Mouse (Mus musculus): ENCODE measurements around the gene Trappc6a. TPM values are rescaled to one million over a fixed set of nuclear protein-coding genes. Genes with fewer than 3 reads are reported as not detected.

Gene Trappc6a
- 103 and 105 TPM in 2 replicates for polyA plus RNA-seq (2015; fragmentation: Nextera tagmentation; extraction: Ambion mirVana)

DNA sequence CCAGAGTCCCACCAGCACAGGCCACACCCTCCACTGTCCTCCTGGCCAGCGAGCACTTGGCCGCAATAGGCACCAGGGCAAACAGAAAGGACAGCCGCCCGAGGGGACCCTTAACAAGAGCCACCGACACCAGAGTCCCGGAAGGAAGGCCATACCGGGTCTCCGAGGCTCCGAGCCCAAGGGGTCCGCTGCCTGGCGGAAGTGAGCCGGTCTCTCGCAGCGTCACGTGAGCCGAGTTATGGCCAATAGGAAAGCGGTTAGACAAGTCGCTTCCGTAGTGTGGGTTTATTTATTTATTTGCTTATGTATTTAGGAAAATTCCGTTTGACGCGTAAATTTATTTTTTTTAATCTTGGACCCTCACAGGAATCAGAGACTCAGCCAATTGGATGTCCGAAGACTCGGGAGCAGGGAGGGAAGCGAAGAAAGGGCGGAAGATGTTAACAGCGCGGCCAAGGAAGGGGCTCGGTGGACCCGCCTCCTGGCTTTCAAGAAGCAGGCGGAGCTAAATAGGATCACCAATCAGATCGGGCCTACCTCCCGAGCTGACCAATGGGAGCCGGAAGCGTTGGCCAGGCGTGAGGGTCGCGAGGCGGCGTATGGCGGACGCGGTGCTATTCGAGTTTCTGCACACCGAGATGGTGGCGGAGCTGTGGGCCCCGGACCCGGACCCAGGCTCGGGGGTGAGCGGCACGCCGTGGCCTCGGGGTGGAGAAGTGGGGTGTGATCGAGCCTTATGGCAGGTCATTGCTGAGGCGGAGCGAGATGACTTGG lies at the start of gene Trappc6a, which contains the start of gene Bloc1s3:
Gene Trappc6a, plus strand, starts transcription at position 246 of the 774 bp plus-strand sequence.
Gene Bloc1s3, minus strand, starts transcription at position 218 of the 774 bp plus-strand sequence.
- Histone ChIP-seq H3K27me3 (replicated peaks) (no peaks in the 10 kb centered on the region), H3K4me1 (peaks cover 21% of the 10 kb centered on the region), H3K4me2 (peak within 1 kb of the TSS; percentile 98), H3K27ac (peak within 1 kb of the TSS; percentile 77), H3K36me3 (no peaks in the 10 kb centered on the region), H3K9ac (peak within 1 kb of the TSS; percentile 62), H3K4me3 (replicated peaks) (peak within 1 kb of the TSS; percentile 91), H3K9me3 (no peaks in the 10 kb centered on the region)
- WGBS = under 1% methylated on average over 56 of the region's 56 CpGs
- ATAC-seq (ENCODE audit: insufficient read depth, low FRiP score, low read depth) = peak; percentile 95

DNA sequence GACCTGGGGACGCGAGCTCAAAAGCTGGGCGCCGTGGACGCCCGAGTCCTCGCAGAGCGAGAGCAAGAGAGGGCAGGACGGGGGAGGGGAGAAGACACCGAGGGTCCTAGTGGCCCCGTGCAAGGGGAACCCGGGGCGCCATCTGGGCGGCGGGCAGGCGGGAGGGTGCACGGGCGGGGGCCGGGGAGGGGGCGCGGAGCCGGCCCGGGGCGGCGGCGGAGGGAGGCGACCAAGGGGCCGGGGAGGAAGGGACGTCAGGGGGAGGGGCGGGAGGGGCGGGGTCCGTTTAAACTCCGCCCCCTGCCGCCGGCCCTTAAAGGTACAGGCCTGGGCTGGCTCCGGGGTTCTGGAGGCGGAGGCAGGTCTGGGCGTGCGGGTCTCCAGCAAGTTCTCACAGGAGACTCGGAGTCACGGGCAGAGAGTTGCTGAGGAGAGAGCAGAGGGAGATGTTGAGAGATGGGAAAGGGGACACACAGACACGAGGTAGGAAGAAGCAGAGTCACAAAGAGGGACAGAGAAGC lies 49.5 kb upstream of the Trappc6a start, which contains the start of gene Mark4:
Gene Mark4, minus strand, starts transcription at position 231 of the 521 bp plus-strand sequence.
- no peaks in the 10 kb centered on the region for H3K9me3 ChIP-seq
- ATAC-seq (ENCODE audit: insufficient read depth, low FRiP score, low read depth) = peak; percentile 79
- peaks cover 18% of the 10 kb centered on the region for H3K4me1 ChIP-seq
- H3K4me2 ChIP-seq = peak within 1 kb of the TSS; percentile 94
- H3K36me3 ChIP-seq = no peaks in the 10 kb centered on the region; the same call in 1 of the 2 replicates
- H3K4me3 ChIP-seq (replicated peaks) = peak within 1 kb of the TSS; percentile 72
- peak within 1 kb of the TSS; percentile 89 for H3K9ac ChIP-seq
- no peaks in the 10 kb centered on the region for H3K27me3 ChIP-seq (replicated peaks)
- WGBS = 1% methylated on average over 26 of the region's 42 CpGs
- H3K27ac ChIP-seq = peak within 1 kb of the TSS; percentile 74

DNA sequence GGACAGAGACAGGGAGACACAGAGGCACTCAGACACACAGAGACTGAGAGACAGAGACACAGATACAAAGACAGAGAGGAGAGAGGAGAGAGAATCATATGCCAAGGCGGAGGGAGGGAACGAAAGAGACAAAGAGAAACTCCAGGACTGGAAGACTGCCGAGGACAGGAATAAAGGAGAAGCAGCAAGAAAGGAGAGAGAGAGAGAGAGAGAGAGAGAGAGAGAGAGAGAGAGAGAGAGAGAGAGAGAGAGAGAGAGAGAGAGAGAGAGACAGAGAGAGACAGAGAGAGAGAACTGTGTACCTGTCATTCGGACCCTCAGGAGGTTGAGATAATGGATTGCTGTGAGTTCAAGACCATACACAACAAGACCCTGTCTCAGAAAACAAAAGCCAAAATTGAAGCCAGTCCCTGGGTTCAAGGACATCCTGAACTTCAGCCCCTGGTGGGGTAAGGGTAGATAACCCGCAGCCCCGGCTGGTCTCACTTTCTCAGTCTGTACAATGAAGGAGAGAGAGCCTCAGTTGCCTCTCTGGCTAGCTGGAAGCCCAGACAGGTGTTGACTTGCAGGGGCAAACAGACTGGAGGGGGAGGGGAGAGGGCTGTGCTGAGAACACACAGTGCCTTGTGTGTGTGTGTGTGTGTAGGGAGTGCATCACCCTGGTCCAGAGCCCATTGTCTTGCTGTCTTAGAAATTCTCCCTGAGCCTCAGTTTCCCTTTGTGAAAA lies 48.9 kb upstream of the Trappc6a start:
- Histone ChIP-seq H3K4me3 (replicated peaks) (peak overlapping the region; percentile 72), H3K4me2 (peak overlapping the region; percentile 94), H3K36me3 (no peaks in the 10 kb centered on the region; the same call in 1 of the 2 replicates), H3K9me3 (no peaks in the 10 kb centered on the region), H3K9ac (peak overlapping the region; percentile 52), H3K27me3 (replicated peaks) (no peaks in the 10 kb centered on the region), H3K4me1 (peaks cover 19% of the 10 kb centered on the region), H3K27ac (peak overlapping the region; percentile 57; the same call in 1 of the 2 replicates)
- no peak for ATAC-seq (ENCODE audit: insufficient read depth, low FRiP score, low read depth)
- 21% methylated on average over 5 of the region's 6 CpGs for WGBS

DNA sequence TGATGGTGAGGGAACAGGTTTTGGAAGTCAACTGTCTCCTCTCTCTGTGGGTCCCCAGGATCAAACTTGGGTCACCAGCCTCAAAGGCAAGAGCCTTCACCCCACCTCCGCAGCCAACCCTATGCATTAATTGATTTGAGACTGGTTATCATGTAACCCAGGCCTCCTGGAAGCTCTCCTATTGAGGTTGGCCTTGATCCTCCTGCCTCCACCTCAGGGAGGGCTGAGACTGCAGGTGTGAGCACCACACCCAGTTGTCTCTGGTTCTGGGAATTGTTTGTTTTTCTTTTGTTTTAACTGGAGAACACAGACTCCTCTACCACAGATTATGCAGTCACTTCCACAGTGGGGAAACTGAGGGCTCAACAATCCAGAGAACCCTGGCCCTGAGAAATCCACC lies 47.7 kb upstream of the Trappc6a start:
- Histone ChIP-seq H3K27me3 (replicated peaks) (peaks cover 3% of the 10 kb centered on the region; the same call in 1 of the 2 replicates), H3K4me3 (replicated peaks) (no peak overlapping the region), H3K4me2 (no peak overlapping the region), H3K27ac (no peak overlapping the region), H3K9me3 (no peaks in the 10 kb centered on the region), H3K36me3 (no peaks in the 10 kb centered on the region; the same call in 1 of the 2 replicates), H3K4me1 (peaks cover 27% of the 10 kb centered on the region), H3K9ac (no peak overlapping the region)
- ATAC-seq (ENCODE audit: insufficient read depth, low FRiP score, low read depth) = no peak
- WGBS = 50% methylated on average over 1 of the region's 1 CpGs

DNA sequence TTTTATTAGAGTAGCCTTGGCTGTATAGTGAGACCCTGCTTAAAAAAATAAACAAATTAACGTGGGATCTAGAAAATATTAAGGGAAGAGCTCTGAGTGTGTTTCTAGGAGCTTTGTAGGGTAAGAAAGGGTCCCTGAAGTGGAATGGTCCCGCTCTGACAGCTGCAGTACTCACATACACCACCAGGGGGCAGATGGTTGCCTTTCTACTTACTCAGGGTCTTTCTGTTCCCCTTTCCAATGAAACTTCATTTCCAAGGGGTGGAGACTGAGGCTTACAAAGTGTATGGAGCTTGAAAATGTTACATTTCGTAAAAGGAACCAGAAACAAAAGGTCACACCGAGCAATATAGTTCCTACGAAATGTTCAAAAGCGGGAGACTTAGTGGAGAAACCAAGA lies 46.7 kb upstream of the Trappc6a start:
- Histone ChIP-seq H3K36me3 (no peaks in the 10 kb centered on the region), H3K4me3 (replicated peaks) (no peak overlapping the region), H3K9me3 (no peaks in the 10 kb centered on the region), H3K4me1 (peaks cover 22% of the 10 kb centered on the region), H3K9ac (no peak overlapping the region), H3K4me2 (no peak overlapping the region), H3K27ac (no peak overlapping the region), H3K27me3 (replicated peaks) (peaks cover 9% of the 10 kb centered on the region; the same call in 1 of the 2 replicates)
- WGBS = 5% methylated on average over 6 of the region's 6 CpGs
- no peak for ATAC-seq (ENCODE audit: insufficient read depth, low FRiP score, low read depth)

DNA sequence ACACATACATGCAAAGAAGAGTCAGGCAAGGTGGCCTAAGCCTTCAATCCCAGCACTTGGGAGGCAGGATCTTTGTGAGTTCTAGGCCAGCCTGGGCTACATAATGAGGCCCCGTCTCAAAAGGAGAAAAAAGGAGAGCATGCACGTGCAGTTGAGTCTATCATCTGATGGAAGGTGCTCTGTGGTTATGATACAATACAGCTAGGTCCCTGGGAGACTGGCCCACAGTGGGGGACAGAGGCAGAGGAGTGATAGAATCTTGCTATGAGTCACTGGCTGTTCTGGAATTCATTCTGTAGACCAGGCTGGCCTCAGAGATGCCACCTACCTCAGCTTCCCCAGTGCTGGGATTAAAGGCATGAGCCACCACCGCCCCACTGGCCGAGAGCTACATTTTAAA lies 45.8 kb upstream of the Trappc6a start:
- Histone ChIP-seq H3K9ac (no peak overlapping the region), H3K27ac (no peak overlapping the region), H3K4me2 (no peak overlapping the region), H3K36me3 (no peaks in the 10 kb centered on the region), H3K9me3 (no peaks in the 10 kb centered on the region), H3K27me3 (replicated peaks) (peaks cover 13% of the 10 kb centered on the region), H3K4me3 (replicated peaks) (no peak overlapping the region), H3K4me1 (peaks cover 12% of the 10 kb centered on the region)
- WGBS = 68% methylated on average over 4 of the region's 4 CpGs
- ATAC-seq (ENCODE audit: insufficient read depth, low FRiP score, low read depth) = no peak

DNA sequence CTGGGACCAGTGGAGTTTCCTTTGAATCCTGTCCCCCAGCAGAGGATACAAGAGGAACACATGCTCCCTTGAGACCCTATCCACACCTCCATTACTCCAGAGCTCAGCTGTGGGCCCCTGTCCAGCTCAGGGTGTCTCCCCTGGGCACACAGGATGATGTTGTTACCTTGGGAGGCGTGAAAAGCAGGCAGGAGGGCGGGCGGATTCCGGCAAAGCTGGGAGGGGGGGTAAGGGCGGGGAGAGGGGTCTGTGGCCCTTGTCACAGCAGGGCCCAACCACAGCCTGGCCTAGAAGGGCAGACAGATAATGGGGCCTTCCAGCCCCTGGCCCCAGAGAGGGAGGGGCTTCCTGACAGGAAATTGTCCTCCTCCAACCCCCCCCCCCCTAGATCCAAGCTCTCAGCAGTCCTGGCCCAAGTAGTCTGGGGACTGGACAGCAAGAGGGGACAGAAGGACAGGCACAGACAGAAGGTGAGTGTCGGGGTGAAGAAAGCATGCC lies 45.3 kb upstream of the Trappc6a start, which contains the start of gene Exoc3l2:
Gene Exoc3l2, plus strand, starts transcription at position 448 of the 498 bp plus-strand sequence.
- Histone ChIP-seq H3K9me3 (no peaks in the 10 kb centered on the region), H3K4me1 (peaks cover 9% of the 10 kb centered on the region), H3K27me3 (replicated peaks) (peaks cover 16% of the 10 kb centered on the region), H3K4me2 (peak within 1 kb of the TSS; percentile 3; the same call in 1 of the 2 replicates), H3K9ac (no peak within 1 kb of the TSS), H3K36me3 (no peaks in the 10 kb centered on the region), H3K27ac (no peak within 1 kb of the TSS), H3K4me3 (replicated peaks) (0 out of 2 replicates have a peak within 1 kb of the TSS, but pooled peaks have one; percentile 1)
- 47% methylated on average over 6 of the region's 6 CpGs for WGBS
- ATAC-seq (ENCODE audit: insufficient read depth, low FRiP score, low read depth) = no peak

DNA sequence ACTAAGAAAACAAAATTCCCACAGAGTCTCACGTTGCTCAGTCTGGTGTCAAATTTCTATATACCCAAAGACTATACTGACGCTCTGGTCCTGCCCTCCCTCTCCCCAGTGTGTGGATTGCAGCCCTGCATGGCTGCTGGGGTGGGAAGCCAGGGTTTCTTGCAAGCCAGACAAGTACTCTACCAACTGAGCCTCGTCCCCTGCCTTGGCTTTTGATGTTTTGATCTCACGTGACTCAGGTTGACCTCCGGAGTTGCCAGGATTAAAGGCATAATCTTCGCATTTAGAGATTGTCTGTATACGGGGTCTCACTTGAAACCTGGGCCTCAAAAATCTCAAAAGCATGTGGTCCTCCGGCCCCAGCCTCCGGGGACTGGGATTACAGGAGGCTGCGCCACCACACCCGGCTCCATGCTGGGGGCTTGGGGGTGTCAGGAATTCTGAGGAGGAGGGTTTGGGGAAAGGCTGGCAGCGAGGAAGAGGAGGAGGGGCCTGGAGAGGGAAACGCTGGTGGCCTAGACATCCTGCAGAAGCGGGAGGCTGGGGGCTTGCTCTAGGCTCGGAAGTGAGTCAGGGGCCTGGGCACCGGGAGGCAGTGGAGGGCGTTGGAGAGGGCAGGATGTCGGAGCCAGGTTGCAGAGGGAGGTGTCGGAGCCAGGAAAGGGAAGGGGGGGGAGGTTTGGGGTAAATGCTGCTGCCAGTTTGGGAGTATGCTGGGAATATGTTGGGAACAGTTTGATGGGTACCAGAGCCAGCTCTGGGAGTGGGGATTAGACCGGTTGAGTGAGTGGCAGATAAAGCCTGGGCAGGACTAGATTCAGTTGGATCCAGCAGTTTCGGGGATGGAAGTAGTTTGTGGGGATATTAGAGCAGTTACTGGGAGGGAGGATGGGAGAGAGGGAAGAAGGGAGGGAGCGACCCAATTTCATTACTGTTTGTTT lies 43.6 kb upstream of the Trappc6a start:
- 15% methylated on average over 22 of the region's 22 CpGs for WGBS
- H3K27ac ChIP-seq = 0 out of 2 replicates have a peak overlapping the region, but pooled peaks have one; percentile 16
- peaks cover 23% of the 10 kb centered on the region for H3K27me3 ChIP-seq (replicated peaks)
- H3K4me1 ChIP-seq = peaks cover 9% of the 10 kb centered on the region
- no peaks in the 10 kb centered on the region for H3K9me3 ChIP-seq
- ATAC-seq (ENCODE audit: insufficient read depth, low FRiP score, low read depth) = no peak
- no peak overlapping the region for H3K4me3 ChIP-seq (replicated peaks)
- H3K36me3 ChIP-seq = no peaks in the 10 kb centered on the region
- H3K9ac ChIP-seq = no peak overlapping the region
- peak overlapping the region; percentile 24 for H3K4me2 ChIP-seq

DNA sequence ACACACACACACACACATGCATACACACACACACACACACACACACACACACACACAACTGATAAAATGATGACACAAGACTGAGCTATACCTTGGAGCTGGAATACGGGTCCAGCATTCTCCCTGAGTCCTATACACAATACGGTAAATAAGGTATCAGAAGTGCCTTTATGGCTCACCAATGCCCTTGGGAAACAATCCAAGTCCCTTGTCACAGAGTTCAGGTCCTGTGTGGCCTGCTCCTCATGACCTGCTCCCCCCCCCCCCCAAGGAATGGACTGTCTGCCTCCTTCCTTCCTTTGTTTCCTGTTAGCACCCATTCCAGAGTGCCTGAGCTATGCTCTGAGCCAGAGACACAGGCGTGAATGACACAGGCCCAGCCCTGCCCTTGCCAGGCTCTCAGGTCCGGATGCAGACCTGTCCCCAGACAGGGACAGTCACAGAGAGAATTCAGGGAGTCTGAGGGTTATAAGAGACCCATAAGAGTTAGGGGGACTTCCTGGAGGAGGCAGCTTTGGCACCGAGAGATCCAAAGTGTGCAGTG lies 41.5 kb upstream of the Trappc6a start:
- Histone ChIP-seq H3K4me3 (replicated peaks) (no peak overlapping the region), H3K27ac (no peak overlapping the region), H3K4me2 (no peak overlapping the region), H3K9ac (no peak overlapping the region), H3K36me3 (no peaks in the 10 kb centered on the region), H3K27me3 (replicated peaks) (peaks cover 38% of the 10 kb centered on the region), H3K4me1 (peaks cover 12% of the 10 kb centered on the region), H3K9me3 (no peaks in the 10 kb centered on the region)
- ATAC-seq (ENCODE audit: insufficient read depth, low FRiP score, low read depth) = no peak
- 59% methylated on average over 5 of the region's 5 CpGs for whole genome bisulfite sequencing

DNA sequence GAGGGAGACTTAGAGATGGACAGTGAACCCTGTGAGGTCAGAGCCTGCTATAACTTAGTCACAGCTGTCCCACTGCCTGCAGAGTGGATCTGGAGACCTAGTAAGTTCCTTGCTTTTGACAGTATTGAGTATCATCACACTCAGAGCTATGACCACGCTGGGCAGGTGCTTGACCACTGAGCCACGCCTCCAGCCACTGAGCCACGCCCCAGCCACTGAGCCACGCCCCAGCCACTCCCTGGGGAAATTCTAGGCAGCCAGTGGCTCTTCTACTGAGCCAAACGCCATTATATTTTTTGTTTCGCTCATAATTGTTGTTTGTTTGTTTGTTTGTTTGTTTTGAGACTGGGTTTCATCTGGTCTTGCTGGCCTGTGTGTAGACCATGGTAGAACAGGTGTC lies 40.6 kb upstream of the Trappc6a start:
- Histone ChIP-seq H3K4me3 (replicated peaks) (no peak overlapping the region), H3K9me3 (no peaks in the 10 kb centered on the region), H3K36me3 (no peaks in the 10 kb centered on the region), H3K27ac (no peak overlapping the region), H3K4me2 (no peak overlapping the region), H3K4me1 (peaks cover 12% of the 10 kb centered on the region), H3K27me3 (replicated peaks) (peaks cover 47% of the 10 kb centered on the region), H3K9ac (no peak overlapping the region)
- ATAC-seq (ENCODE audit: insufficient read depth, low FRiP score, low read depth) = no peak
- WGBS = 30% methylated on average over 6 of the region's 6 CpGs
